Mouse (Mus musculus) megakaryocyte, embryonic 14.5 days (primary cell): ENCODE measurements at regions not wholly inside any gene's neighbourhood (a gene's known extent, or its start where the extent isn't known, plus 50 kb on each side); places are given as distances from the start of the nearest gene placed in this dataset.

Source experiments
- FLI1 ChIP-seq: IDR thresholded peaks from 2 replicates; pipeline ENCODE4 v1.6.1; 2012; ENCODE audit warnings: low read length, inconsistent platforms, mixed read lengths
- GATA1 ChIP-seq: IDR thresholded peaks from 3 replicates; pipeline ENCODE4 v1.6.1; 2012; ENCODE audit warnings: mixed read lengths, low read length, inconsistent platforms, borderline replicate concordance

DNA sequence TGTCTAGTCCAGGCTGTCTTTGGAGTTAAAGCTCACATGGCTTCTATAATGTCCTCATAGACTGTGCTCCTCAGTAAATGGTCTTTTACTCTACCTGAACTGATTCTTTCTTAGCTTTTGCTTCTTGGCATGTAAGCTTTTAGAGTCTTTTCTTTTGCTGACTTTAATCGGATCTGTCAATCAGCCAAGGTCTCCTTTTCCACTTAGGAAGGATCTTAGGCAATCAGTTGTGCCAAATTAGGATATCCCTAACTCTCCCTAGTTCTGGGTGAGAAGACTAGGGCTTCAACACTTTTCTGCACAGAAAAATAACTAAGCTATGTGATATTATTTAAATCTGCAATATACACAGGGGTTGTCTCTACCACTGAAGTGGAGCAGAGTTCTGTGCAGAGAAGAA lies 193.8 kb upstream of the Slc24a2 start:
- TF ChIP-seq GATA1 (no peak), FLI1 (no peak)
